Mouse (Mus musculus): Measurements from ENCODE around the gene Zbtb38. TPM values are rescaled to one million over a fixed set of nuclear protein-coding genes. Genes with fewer than 3 reads are reported as not detected.

Zbtb38 gene
- polyA plus RNA-seq, 1 experiment from 2014 or later: 9.2 TPM

GRCm38 (mm10) chr9:96740712-96741364, 11.8 kb downstream of the Zbtb38 start:
- H3K9me3 ChIP-seq (ENCODE audit: control insufficient read depth, low read length): no peaks in the 10 kb centered on the region
- ATAC-seq (ENCODE audit: insufficient number of reproducible peaks, low FRiP score, low TSS enrichment, low read depth) (no peak), DNase-seq (ENCODE audit: low spot score) (no peak)
- H3K27me3 ChIP-seq (ENCODE audit: control insufficient read depth, insufficient read depth, low read length): no peaks in the 10 kb centered on the region
- no peaks in the 10 kb centered on the region for H3K36me3 ChIP-seq (ENCODE audit: control insufficient read depth, insufficient read depth, low read length)
- no peak overlapping the region for H3K9ac ChIP-seq (ENCODE audit: low read length)
- no peak overlapping the region for H3K4me2 ChIP-seq (ENCODE audit: low read depth, severe bottlenecking)
- H3K4me3 ChIP-seq (ENCODE audit: low read depth, low read length): no peak overlapping the region
- no peaks in the 10 kb centered on the region for H3K4me1 ChIP-seq (ENCODE audit: control insufficient read depth, insufficient read depth, low read length)
- no peak overlapping the region for H3K27ac ChIP-seq (replicated peaks; ENCODE audit: low read depth, low read length)
- WGBS: 71% methylated on average over 15 of the region's 15 CpGs

- no peak for ATAC-seq (ENCODE audit: insufficient number of reproducible peaks, low FRiP score, low TSS enrichment, low read depth)
- WGBS: 92% methylated on average over 22 of the region's 22 CpGs
- Histone ChIP-seq H3K9me3 (ENCODE audit: control insufficient read depth, low read length) (no peaks in the 10 kb centered on the region), H3K27ac (replicated peaks; ENCODE audit: low read depth, low read length) (no peak overlapping the region), H3K4me1 (ENCODE audit: control insufficient read depth, insufficient read depth, low read length) (no peaks in the 10 kb centered on the region), H3K9ac (ENCODE audit: low read length) (no peak overlapping the region), H3K4me2 (ENCODE audit: low read depth, severe bottlenecking) (no peak overlapping the region), H3K36me3 (ENCODE audit: control insufficient read depth, insufficient read depth, low read length) (no peaks in the 10 kb centered on the region), H3K4me3 (ENCODE audit: low read depth, low read length) (no peak overlapping the region), H3K27me3 (ENCODE audit: control insufficient read depth, insufficient read depth, low read length) (no peaks in the 10 kb centered on the region)
- DNase-seq (ENCODE audit: low spot score): no peak
These were observed 12.6 kb downstream of the Zbtb38 start for GRCm38 (mm10) chr9:96739808-96740711.

- Histone ChIP-seq H3K9me3 (ENCODE audit: control insufficient read depth, low read length) (no peaks in the 10 kb centered on the region), H3K4me1 (ENCODE audit: control insufficient read depth, insufficient read depth, low read length) (no peaks in the 10 kb centered on the region), H3K27me3 (ENCODE audit: control insufficient read depth, insufficient read depth, low read length) (no peaks in the 10 kb centered on the region), H3K9ac (ENCODE audit: low read length) (no peak overlapping the region), H3K4me2 (ENCODE audit: low read depth, severe bottlenecking) (no peak overlapping the region), H3K4me3 (ENCODE audit: low read depth, low read length) (no peak overlapping the region), H3K36me3 (ENCODE audit: control insufficient read depth, insufficient read depth, low read length) (no peaks in the 10 kb centered on the region), H3K27ac (replicated peaks; ENCODE audit: low read depth, low read length) (no peak overlapping the region)
- ATAC-seq (ENCODE audit: insufficient number of reproducible peaks, low FRiP score, low TSS enrichment, low read depth) (no peak), DNase-seq (ENCODE audit: low spot score) (no peak)
- WGBS: 88% methylated on average over 13 of the region's 13 CpGs
These were observed 13.9 kb downstream of the Zbtb38 start for GRCm38 (mm10) chr9:96738563-96739355.

DNA sequence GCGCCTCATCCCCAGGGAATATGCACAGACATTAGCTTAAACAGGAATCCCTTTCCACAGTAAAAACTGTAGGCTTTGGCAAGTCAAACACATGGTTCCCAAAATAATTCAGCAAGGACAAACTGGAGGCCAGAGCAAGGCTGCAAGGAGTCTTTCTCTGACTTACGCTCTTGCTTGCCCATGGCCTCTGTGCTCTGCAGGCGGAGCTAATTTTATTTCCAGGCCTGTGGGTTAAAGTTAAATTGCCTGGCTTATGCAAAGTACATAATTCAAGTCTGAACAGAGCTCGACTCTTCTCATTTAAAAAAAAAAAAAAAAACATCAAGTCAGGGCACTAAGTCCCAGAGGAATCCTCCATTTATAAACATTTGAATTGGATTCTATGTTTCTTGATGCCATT, 16.7 kb downstream of the Zbtb38 start:
- Histone ChIP-seq H3K9ac (ENCODE audit: low read length) (no peak overlapping the region), H3K36me3 (ENCODE audit: control insufficient read depth, insufficient read depth, low read length) (no peaks in the 10 kb centered on the region), H3K9me3 (ENCODE audit: control insufficient read depth, low read length) (no peaks in the 10 kb centered on the region), H3K4me1 (ENCODE audit: control insufficient read depth, insufficient read depth, low read length) (no peaks in the 10 kb centered on the region), H3K27me3 (ENCODE audit: control insufficient read depth, insufficient read depth, low read length) (no peaks in the 10 kb centered on the region), H3K4me3 (ENCODE audit: low read depth, low read length) (no peak overlapping the region), H3K4me2 (ENCODE audit: low read depth, severe bottlenecking) (no peak overlapping the region), H3K27ac (replicated peaks; ENCODE audit: low read depth, low read length) (no peak overlapping the region)
- ATAC-seq (ENCODE audit: insufficient number of reproducible peaks, low FRiP score, low TSS enrichment, low read depth): peak; percentile 35; the same call in 1 of the 2 replicates
- DNase-seq (ENCODE audit: low spot score): no peak
- 59% methylated on average over 4 of the region's 4 CpGs for WGBS

- Histone ChIP-seq H3K27me3 (ENCODE audit: control insufficient read depth, insufficient read depth, low read length) (no peaks in the 10 kb centered on the region), H3K9ac (ENCODE audit: low read length) (no peak overlapping the region), H3K27ac (replicated peaks; ENCODE audit: low read depth, low read length) (no peak overlapping the region), H3K4me2 (ENCODE audit: low read depth, severe bottlenecking) (no peak overlapping the region), H3K36me3 (ENCODE audit: control insufficient read depth, insufficient read depth, low read length) (no peaks in the 10 kb centered on the region), H3K4me1 (ENCODE audit: control insufficient read depth, insufficient read depth, low read length) (peaks cover 3% of the 10 kb centered on the region; the same call in 1 of the 2 replicates), H3K9me3 (ENCODE audit: control insufficient read depth, low read length) (no peaks in the 10 kb centered on the region), H3K4me3 (ENCODE audit: low read depth, low read length) (no peak overlapping the region)
- DNase-seq (ENCODE audit: low spot score) (no peak), ATAC-seq (ENCODE audit: insufficient number of reproducible peaks, low FRiP score, low TSS enrichment, low read depth) (no peak)
- 99% methylated on average over 4 of the region's 4 CpGs for WGBS
These were observed 19.3 kb downstream of the Zbtb38 start for GRCm38 (mm10) chr9:96733425-96733717.

- Histone ChIP-seq H3K4me3 (ENCODE audit: low read depth, low read length) (no peak overlapping the region), H3K4me2 (ENCODE audit: low read depth, severe bottlenecking) (no peak overlapping the region), H3K36me3 (ENCODE audit: control insufficient read depth, insufficient read depth, low read length) (no peaks in the 10 kb centered on the region), H3K27ac (replicated peaks; ENCODE audit: low read depth, low read length) (no peak overlapping the region), H3K4me1 (ENCODE audit: control insufficient read depth, insufficient read depth, low read length) (peaks cover 3% of the 10 kb centered on the region; the same call in 1 of the 2 replicates), H3K27me3 (ENCODE audit: control insufficient read depth, insufficient read depth, low read length) (no peaks in the 10 kb centered on the region), H3K9me3 (ENCODE audit: control insufficient read depth, low read length) (no peaks in the 10 kb centered on the region), H3K9ac (ENCODE audit: low read length) (no peak overlapping the region)
- ATAC-seq (ENCODE audit: insufficient number of reproducible peaks, low FRiP score, low TSS enrichment, low read depth) (no peak), DNase-seq (ENCODE audit: low spot score) (no peak)
- 87% methylated on average over 17 of the region's 17 CpGs for WGBS
These were observed 19.8 kb downstream of the Zbtb38 start for GRCm38 (mm10) chr9:96732644-96733424.

GRCm38 (mm10) chr9:96731961-96732511, 20.6 kb downstream of the Zbtb38 start:
- Histone ChIP-seq H3K4me2 (ENCODE audit: low read depth, severe bottlenecking) (peak overlapping the region; percentile 20; the same call in 1 of the 2 replicates), H3K9me3 (ENCODE audit: control insufficient read depth, low read length) (no peaks in the 10 kb centered on the region), H3K4me3 (ENCODE audit: low read depth, low read length) (no peak overlapping the region), H3K27me3 (ENCODE audit: control insufficient read depth, insufficient read depth, low read length) (no peaks in the 10 kb centered on the region), H3K9ac (ENCODE audit: low read length) (no peak overlapping the region), H3K27ac (replicated peaks; ENCODE audit: low read depth, low read length) (no peak overlapping the region), H3K36me3 (ENCODE audit: control insufficient read depth, insufficient read depth, low read length) (no peaks in the 10 kb centered on the region), H3K4me1 (ENCODE audit: control insufficient read depth, insufficient read depth, low read length) (peaks cover 3% of the 10 kb centered on the region; the same call in 1 of the 2 replicates)
- no peak for ATAC-seq (ENCODE audit: insufficient number of reproducible peaks, low FRiP score, low TSS enrichment, low read depth)
- no peak for DNase-seq (ENCODE audit: low spot score)
- 60% methylated on average over 14 of the region's 14 CpGs for WGBS

Measured in limb, embryonic 11.5 days (tissue).